Mouse (Mus musculus): Measurements from ENCODE around the gene Uncx.

GRCm38 (mm10) chr5:139555476-139556115 lies 12.3 kb downstream of the Uncx start:
- no peak for TF ChIP-seq CTCF (IDR thresholded peaks at IDR 0.05; ENCODE audit: insufficient read depth, low read length)
- no peak for TF ChIP-seq POLR2A (IDR thresholded peaks at IDR 0.05; ENCODE audit: borderline replicate concordance, extremely low read depth, low read depth, low read length)
